Mouse (Mus musculus) cerebellum, postnatal 4 days (tissue): Measurements from ENCODE around the gene Tspan1.

Experiments used
- DNase-seq, 2 experiments: peaks; one replicate each; pipeline ENCODE4 v3.0.0; 2022; ENCODE audit warnings: low spot score in 2 of 2, mixed read lengths in 1 of 2

Gene Tspan1

DNA sequence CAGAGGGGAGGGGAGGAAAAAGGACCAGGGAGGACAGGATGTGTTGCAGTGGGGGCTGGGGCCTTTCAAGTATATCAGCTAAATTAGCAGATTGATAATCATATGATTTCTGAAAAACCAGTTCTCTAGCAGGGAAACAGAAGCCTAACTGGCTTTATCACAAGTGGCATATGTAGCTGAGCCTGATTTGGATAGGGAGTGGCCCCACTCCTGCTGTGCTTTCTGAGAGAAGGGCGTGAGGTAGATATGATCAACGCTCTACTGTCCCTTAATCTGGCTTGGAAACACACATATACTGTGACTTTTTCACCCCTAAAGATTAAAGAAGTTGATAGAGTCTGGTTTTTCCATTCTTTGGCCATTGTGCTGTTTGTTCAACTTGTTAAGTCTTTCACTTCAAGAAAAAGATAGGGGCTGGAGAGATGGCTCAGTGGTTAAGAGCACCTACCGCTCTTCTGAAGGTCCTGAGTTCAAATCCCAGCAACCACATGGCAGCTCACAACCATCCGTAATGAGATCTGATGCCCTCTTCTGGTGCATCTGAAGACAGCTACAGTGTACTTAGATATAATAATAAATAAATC, 41.5 kb downstream of the Tspan1 start:
- no peak for DNase-seq

GRCm38 (mm10) chr4:116123602-116124519, 43.5 kb downstream of the Tspan1 start, which contains the start of the genes Rad54l and Pomgnt1:
Gene Rad54l, minus strand, starts transcription at chr4:116123690.
Gene Pomgnt1, plus strand, starts transcription at chr4:116123840.
- DNase-seq = peak; percentile 59 to 79

- DNase-seq = no peak
Measured at GRCm38 (mm10) chr4:116122762-116123161, 44.6 kb downstream of the Tspan1 start.
